In the genomic region with DNA sequence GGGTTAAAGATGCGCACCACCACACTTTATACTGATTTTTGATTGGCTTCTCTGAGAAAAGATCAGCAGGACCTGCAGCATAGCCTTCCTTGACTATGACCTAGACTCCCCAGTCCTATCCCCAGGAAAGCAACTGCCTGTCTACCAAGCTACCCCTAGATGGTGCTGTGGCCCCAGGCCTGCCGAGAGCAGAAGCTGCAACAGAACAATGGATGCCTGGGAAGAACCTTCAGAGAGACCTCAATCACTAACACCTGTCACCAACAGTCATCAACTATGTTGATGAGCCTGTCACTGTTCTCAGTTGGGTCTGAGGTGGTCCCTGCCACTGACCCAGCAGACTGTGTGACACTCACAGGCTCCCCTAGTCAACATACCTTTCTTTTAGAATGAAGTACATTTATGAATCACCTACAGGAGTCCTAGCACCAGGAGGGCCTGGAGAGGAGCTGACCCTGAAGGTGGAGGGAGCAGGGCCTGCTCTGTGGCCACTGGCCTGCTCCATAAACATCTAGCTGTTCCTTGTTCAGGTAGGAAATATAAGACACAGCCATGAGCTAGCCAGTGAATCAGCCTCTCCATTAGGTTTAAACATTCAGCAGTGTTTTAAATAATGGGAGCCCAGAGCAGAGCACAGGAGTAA, we compare ENCODE assay signal across 8 mouse cellular contexts. TPM values are rescaled to one million over a fixed set of nuclear protein-coding genes. Genes with fewer than 3 reads are reported as not detected.
A peak's percentile ranks its signal among the peaks of the same experiment; 100 is the strongest.
DNase-seq lines count a peak whose midpoint lies in the region; ATAC-seq and TF ChIP-seq lines count a peak whose summit lies in the region.

No protein-coding gene starts in this region.

- peak; percentile 82 for DNase-seq in 3T3-L1 (ENCODE audit: low read depth, low spot score)
- peak; percentile 77 for DNase-seq in ES-CJ7 (ENCODE audit: low read depth, low spot score)
- peak; percentile 76 for DNase-seq in cerebellum, adult 8-10 months
- peak; percentile 55 for DNase-seq in forelimb bud, embryonic 11.5 days (ENCODE audit: low read depth, low spot score)
- DNase-seq in liver, embryonic 13.5 days: peak; percentile 54
- DNase-seq in natural killer cell, adult 2 months (ENCODE audit: low spot score in 2 of 2): peak; percentile 43 to 69
- DNase-seq in stomach, postnatal 0 days (ENCODE audit: low spot score): peak; percentile 73

- peak; percentile 82 for ATAC-seq in intestine, embryonic 16.5 days
- ATAC-seq in liver, embryonic 13.5 days (ENCODE audit: low read depth): peak; percentile 75
- ATAC-seq in stomach, postnatal 0 days (ENCODE audit: low FRiP score, low TSS enrichment): peak; percentile 82; the same call in 1 of the 2 replicates

- TF ChIP-seq EP300 in stomach, postnatal 0 days (optimal IDR thresholded peaks at IDR 0.05): no peak

- TF ChIP-seq CTCF in stomach, postnatal 0 days (IDR thresholded peaks at IDR 0.05; ENCODE audit: low read depth): peak; percentile 98

- WGBS in intestine, embryonic 16.5 days: 28% methylated on average over 2 of the region's 2 CpGs
- WGBS in liver, embryonic 13.5 days (ENCODE audit: insufficient replicate concordance): 34% methylated on average over 2 of the region's 2 CpGs
- WGBS in stomach, postnatal 0 days: 37% methylated on average over 2 of the region's 2 CpGs

- H3K9me3 ChIP-seq in intestine, embryonic 16.5 days (ENCODE audit: control insufficient read depth, low read length): no peaks in the 10 kb centered on the region
- H3K9me3 ChIP-seq in liver, embryonic 13.5 days (replicated peaks): no peaks in the 10 kb centered on the region
- no peaks in the 10 kb centered on the region for H3K9me3 ChIP-seq in stomach, postnatal 0 days (ENCODE audit: control insufficient read depth, low read length)

- no peak overlapping the region for H3K27ac ChIP-seq in intestine, embryonic 16.5 days (ENCODE audit: low read length)
- no peak overlapping the region for H3K27ac ChIP-seq in liver, embryonic 13.5 days
- H3K27ac ChIP-seq in stomach, postnatal 0 days (replicated peaks): no peak overlapping the region

- H3K4me1 ChIP-seq in intestine, embryonic 16.5 days (ENCODE audit: control insufficient read depth, insufficient read depth, low read length): no peaks in the 10 kb centered on the region
- peaks cover 16% of the 10 kb centered on the region for H3K4me1 ChIP-seq in liver, embryonic 13.5 days (replicated peaks)
- H3K4me1 ChIP-seq in stomach, postnatal 0 days (replicated peaks; ENCODE audit: control insufficient read depth, insufficient read depth): no peaks in the 10 kb centered on the region

- H3K4me3 ChIP-seq in intestine, embryonic 16.5 days (ENCODE audit: low read length): no peak overlapping the region
- H3K4me3 ChIP-seq in liver, embryonic 13.5 days (replicated peaks): no peak overlapping the region
- H3K4me3 ChIP-seq in stomach, postnatal 0 days (ENCODE audit: low read depth, low read length): no peak overlapping the region

- H3K27me3 ChIP-seq in intestine, embryonic 16.5 days (replicated peaks; ENCODE audit: control insufficient read depth, insufficient read depth, low read length): no peaks in the 10 kb centered on the region
- no peaks in the 10 kb centered on the region for H3K27me3 ChIP-seq in liver, embryonic 13.5 days
- no peaks in the 10 kb centered on the region for H3K27me3 ChIP-seq in stomach, postnatal 0 days (ENCODE audit: control insufficient read depth, insufficient read depth, low read length)

- H3K4me2 ChIP-seq in intestine, embryonic 16.5 days (ENCODE audit: low read depth, low read length): no peak overlapping the region
- H3K4me2 ChIP-seq in liver, embryonic 13.5 days: no peak overlapping the region
- H3K4me2 ChIP-seq in stomach, postnatal 0 days (replicated peaks; ENCODE audit: low read depth): no peak overlapping the region

- H3K36me3 ChIP-seq in intestine, embryonic 16.5 days (ENCODE audit: control insufficient read depth, insufficient read depth, low read length): no peaks in the 10 kb centered on the region
- peaks cover 7% of the 10 kb centered on the region; the same call in 1 of the 2 replicates for H3K36me3 ChIP-seq in liver, embryonic 13.5 days
- no peaks in the 10 kb centered on the region; the same call in 1 of the 2 replicates for H3K36me3 ChIP-seq in stomach, postnatal 0 days (ENCODE audit: control insufficient read depth, insufficient read depth, low read length)

- no peak overlapping the region for H3K9ac ChIP-seq in intestine, embryonic 16.5 days (ENCODE audit: low read depth, low read length)
- no peak overlapping the region for H3K9ac ChIP-seq in liver, embryonic 13.5 days
- H3K9ac ChIP-seq in stomach, postnatal 0 days (ENCODE audit: low read length): no peak overlapping the region

RNA-seq across cellular contexts. Expression of gene Wfikkn1, which starts 13.4 kb away (rescaled TPM):
- 0.16 and 0.55 TPM in 2 replicates for polyA plus RNA-seq in intestine, embryonic 16.5 days (2015; fragmentation: Nextera tagmentation; extraction: Ambion mirVana)
- 0.65 and 1.00 TPM in 2 replicates for polyA plus RNA-seq in liver, embryonic 13.5 days (2015; fragmentation: Nextera tagmentation; extraction: Ambion mirVana)
- polyA plus RNA-seq in stomach, postnatal 0 days (2015; fragmentation: Nextera tagmentation; extraction: Ambion mirVana): 0.35 and 0.38 TPM in 2 replicates

RNA-seq across cellular contexts. Expression of gene Mettl26, which starts 19.2 kb away (rescaled TPM):
- polyA plus RNA-seq in intestine, embryonic 16.5 days (2015; fragmentation: Nextera tagmentation; extraction: Ambion mirVana): 61.0 and 66.9 TPM in 2 replicates
- 43.9 and 46.9 TPM in 2 replicates for polyA plus RNA-seq in liver, embryonic 13.5 days (2015; fragmentation: Nextera tagmentation; extraction: Ambion mirVana)
- 52.9 and 54.1 TPM in 2 replicates for polyA plus RNA-seq in stomach, postnatal 0 days (2015; fragmentation: Nextera tagmentation; extraction: Ambion mirVana)

RNA-seq across cellular contexts. Expression of gene Rab40c, which starts 25.4 kb away (rescaled TPM):
- polyA plus RNA-seq in intestine, embryonic 16.5 days (2015; fragmentation: Nextera tagmentation; extraction: Ambion mirVana): 23.2 and 24.3 TPM in 2 replicates
- 6.5 and 7.0 TPM in 2 replicates for polyA plus RNA-seq in liver, embryonic 13.5 days (2015; fragmentation: Nextera tagmentation; extraction: Ambion mirVana)
- polyA plus RNA-seq in stomach, postnatal 0 days (2015; fragmentation: Nextera tagmentation; extraction: Ambion mirVana): 20.2 TPM in 2 replicates

RNA-seq across cellular contexts. Expression of gene Mcrip2, which starts 25.5 kb away (rescaled TPM):
- 79.5 and 89.3 TPM in 2 replicates for polyA plus RNA-seq in intestine, embryonic 16.5 days (2015; fragmentation: Nextera tagmentation; extraction: Ambion mirVana)
- 62.1 and 66.2 TPM in 2 replicates for polyA plus RNA-seq in liver, embryonic 13.5 days (2015; fragmentation: Nextera tagmentation; extraction: Ambion mirVana)
- polyA plus RNA-seq in stomach, postnatal 0 days (2015; fragmentation: Nextera tagmentation; extraction: Ambion mirVana): 52.4 and 59.9 TPM in 2 replicates

RNA-seq across cellular contexts. Expression of gene Wdr90, which starts 32.8 kb away (rescaled TPM):
- polyA plus RNA-seq in intestine, embryonic 16.5 days (2015; fragmentation: Nextera tagmentation; extraction: Ambion mirVana): 11.3 and 11.9 TPM in 2 replicates
- 10.2 and 12.5 TPM in 2 replicates for polyA plus RNA-seq in liver, embryonic 13.5 days (2015; fragmentation: Nextera tagmentation; extraction: Ambion mirVana)
- 4.1 and 4.2 TPM in 2 replicates for polyA plus RNA-seq in stomach, postnatal 0 days (2015; fragmentation: Nextera tagmentation; extraction: Ambion mirVana)
